Mouse (Mus musculus) ES-Bruce4 (cell line): ENCODE measurements at regions not wholly inside any gene's neighbourhood (a gene's known extent, or its start where the extent isn't known, plus 50 kb on each side); places are given as distances from the start of the nearest gene placed in this dataset.

Experiments
- H3K27ac ChIP-seq: 2 replicates; pipeline ENCODE4 v1.5.1; 2012; ENCODE audit warnings: low read length, inconsistent platforms; ENCODE audit not compliant: insufficient read depth
- H3K27me3 ChIP-seq: 2 replicates; pipeline ENCODE4 v1.6.1; 2012; ENCODE audit warnings: mild to moderate bottlenecking, low read length, inconsistent platforms; ENCODE audit not compliant: control insufficient read depth, poor library complexity, insufficient read depth, severe bottlenecking
- H3K36me3 ChIP-seq: 2 replicates; pipeline ENCODE4 v1.6.1; 2012; ENCODE audit warnings: inconsistent platforms, mild to moderate bottlenecking, low read length, moderate library complexity; ENCODE audit not compliant: control insufficient read depth, poor library complexity, insufficient read depth, severe bottlenecking
- H3K4me1 ChIP-seq: one replicate; pipeline ENCODE4 v1.8.1; 2011; ENCODE audit warnings: low read length; ENCODE audit not compliant: control insufficient read depth, insufficient read depth
- H3K4me3 ChIP-seq: 2 replicates; pipeline ENCODE4 v1.5.1; 2011; ENCODE audit warnings: low read depth, mild to moderate bottlenecking, low read length
- H3K9ac ChIP-seq: 2 replicates; pipeline ENCODE4 v1.6.1; 2012; ENCODE audit warnings: low read depth, mild to moderate bottlenecking, inconsistent platforms; ENCODE audit not compliant: poor library complexity, severe bottlenecking
- H3K9me3 ChIP-seq: replicated peaks from 2 replicates; pipeline ENCODE4 v1.6.1; 2012; ENCODE audit warnings: mild to moderate bottlenecking, low read length, inconsistent platforms; ENCODE audit not compliant: control insufficient read depth, poor library complexity, insufficient read depth, severe bottlenecking
- CTCF ChIP-seq: IDR thresholded peaks from one replicate; pipeline ENCODE4 v1.8.1; 2011; ENCODE audit warnings: low read depth, low read length
- EP300 ChIP-seq: IDR thresholded peaks from 2 replicates; pipeline ENCODE4 v1.6.1; 2011; ENCODE audit warnings: low read depth, low read length; ENCODE audit not compliant: insufficient read depth
- POLR2A ChIP-seq: IDR thresholded peaks from one replicate; pipeline ENCODE4 v1.8.1; 2011; ENCODE audit warnings: low read length; ENCODE audit not compliant: insufficient read depth

- Histone ChIP-seq H3K27me3 (no peaks in the 10 kb centered on the region), H3K4me1 (no peaks in the 10 kb centered on the region), H3K27ac (no peak overlapping the region), H3K4me3 (no peak overlapping the region), H3K9me3 (no peaks in the 10 kb centered on the region), H3K36me3 (no peaks in the 10 kb centered on the region), H3K9ac (no peak overlapping the region)
- TF ChIP-seq EP300 (no peak), POLR2A (no peak), CTCF (no peak)
Observed at GRCm38 (mm10) chr7:130068316-130068715, 451.9 kb downstream of the Ate1 start.

DNA sequence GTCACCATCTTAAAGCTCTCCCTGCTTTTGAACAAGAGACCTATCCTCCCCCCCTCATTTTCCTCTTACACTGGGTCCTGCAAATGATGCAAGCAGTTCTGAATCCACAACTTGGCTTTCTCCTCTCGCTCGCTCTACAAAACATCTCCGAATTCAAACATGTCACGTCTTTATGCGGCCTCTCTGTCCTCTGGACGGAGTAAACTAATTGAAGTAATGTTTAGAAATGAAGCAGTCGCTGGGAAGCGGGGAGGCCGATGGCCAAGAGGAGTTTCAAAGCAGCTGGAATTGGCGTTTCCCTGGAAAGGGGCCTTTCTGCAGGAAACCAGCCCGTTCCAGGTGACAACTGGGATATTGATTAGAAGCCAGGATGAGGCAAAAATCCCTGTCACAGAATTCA is 446.8 kb downstream of the Ate1 start:
- Histone ChIP-seq H3K4me1 (no peaks in the 10 kb centered on the region), H3K36me3 (no peaks in the 10 kb centered on the region), H3K9me3 (no peaks in the 10 kb centered on the region), H3K9ac (no peak overlapping the region), H3K27ac (no peak overlapping the region), H3K27me3 (no peaks in the 10 kb centered on the region; the same call in 1 of the 2 replicates), H3K4me3 (no peak overlapping the region)
- TF ChIP-seq POLR2A (no peak), CTCF (no peak), EP300 (no peak)

- no peak overlapping the region for H3K27ac ChIP-seq
- H3K4me3 ChIP-seq, result no peak overlapping the region
- no peaks in the 10 kb centered on the region for H3K4me1 ChIP-seq
- H3K9ac ChIP-seq, result no peak overlapping the region
- H3K27me3 ChIP-seq, result no peaks in the 10 kb centered on the region; the same call in 1 of the 2 replicates
- no peaks in the 10 kb centered on the region for H3K36me3 ChIP-seq
- TF ChIP-seq EP300, result no peak
- no peaks in the 10 kb centered on the region for H3K9me3 ChIP-seq
Observed at GRCm38 (mm10) chr7:130073890-130074819, 446.0 kb downstream of the Ate1 start.

DNA sequence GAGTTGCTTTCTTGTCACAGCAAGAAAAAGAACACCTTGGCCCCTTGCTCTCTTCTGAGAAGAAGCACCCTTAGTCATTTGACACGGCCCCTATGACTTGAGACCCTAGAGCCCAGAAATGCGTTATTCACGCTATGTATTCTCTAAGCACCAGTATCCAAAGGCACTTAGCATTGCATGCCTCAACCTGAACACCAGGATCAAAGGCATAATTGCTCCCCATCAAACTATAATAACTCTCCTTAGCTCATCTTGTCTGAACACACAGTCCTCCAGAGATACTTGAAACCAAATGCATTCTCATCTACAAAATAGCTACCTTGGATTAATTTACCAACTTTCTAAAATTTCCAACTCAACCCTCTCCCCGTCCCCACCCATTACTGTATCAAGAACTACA is 437.5 kb downstream of the Ate1 start:
- H3K27ac ChIP-seq, result no peak overlapping the region
- no peak overlapping the region for H3K9ac ChIP-seq
- H3K4me3 ChIP-seq, result no peak overlapping the region
- no peaks in the 10 kb centered on the region for H3K27me3 ChIP-seq
- no peaks in the 10 kb centered on the region for H3K4me1 ChIP-seq
- TF ChIP-seq POLR2A (no peak), CTCF (no peak), EP300 (no peak)
- H3K36me3 ChIP-seq, result no peaks in the 10 kb centered on the region
- H3K9me3 ChIP-seq, result no peaks in the 10 kb centered on the region

DNA sequence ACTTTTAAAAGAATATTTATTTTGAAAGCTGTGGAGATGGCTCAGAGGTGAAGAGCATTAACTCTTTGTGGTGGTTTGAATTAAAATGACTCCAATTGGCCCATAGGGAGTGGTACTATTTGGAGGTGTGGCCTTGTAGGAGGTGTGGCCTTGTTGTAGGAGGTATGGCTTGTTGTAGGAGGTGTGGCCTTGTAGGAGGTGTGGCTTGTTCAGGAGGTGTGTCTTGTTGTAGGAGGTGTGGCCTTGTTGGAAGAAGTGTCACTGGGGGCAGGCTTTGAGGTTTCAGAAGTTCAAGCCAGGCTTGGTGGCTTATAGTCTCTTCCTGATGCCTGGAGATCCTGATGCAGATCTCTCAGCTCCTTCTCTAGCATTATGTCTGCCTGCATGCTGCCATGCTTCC is 434.5 kb downstream of the Ate1 start:
- H3K27ac ChIP-seq, result no peak overlapping the region
- H3K4me3 ChIP-seq, result no peak overlapping the region
- no peaks in the 10 kb centered on the region for H3K27me3 ChIP-seq
- TF ChIP-seq CTCF (no peak), EP300 (no peak), POLR2A (no peak)
- no peak overlapping the region for H3K9ac ChIP-seq
- H3K9me3 ChIP-seq, result no peaks in the 10 kb centered on the region
- no peaks in the 10 kb centered on the region for H3K4me1 ChIP-seq
- no peaks in the 10 kb centered on the region for H3K36me3 ChIP-seq

DNA sequence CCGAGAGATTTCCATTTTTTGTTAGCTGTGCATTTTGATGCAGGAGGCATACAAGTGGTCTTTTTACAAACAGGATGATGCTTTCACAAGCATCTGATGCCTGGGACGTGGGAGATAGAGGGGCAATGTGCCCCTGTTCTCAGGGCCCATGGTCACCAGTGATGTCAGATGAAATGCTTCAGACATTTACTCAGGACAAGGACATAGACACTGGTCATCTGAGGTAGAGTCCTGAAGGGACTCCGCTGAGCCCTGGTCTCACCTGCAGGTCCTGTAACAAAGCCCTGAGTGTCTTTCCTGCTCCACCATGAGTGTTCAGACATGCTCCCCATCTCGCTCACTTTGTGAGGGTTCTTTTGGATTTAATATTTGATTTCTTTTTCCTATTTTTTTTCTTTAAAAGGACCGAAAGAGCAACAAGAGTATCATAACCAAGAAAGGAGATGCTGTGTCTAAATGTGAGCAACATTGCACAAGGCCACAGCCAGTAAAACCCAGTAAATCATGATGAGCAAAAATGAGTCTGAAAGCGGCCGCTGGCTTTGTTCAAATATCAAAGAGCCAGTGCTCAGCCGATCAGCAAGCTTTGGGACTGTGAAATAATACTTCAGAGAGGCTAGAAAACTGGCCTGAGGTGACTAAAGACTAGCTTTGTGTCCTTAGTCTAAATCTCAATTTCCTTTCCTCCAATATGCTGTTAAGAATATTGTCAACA is 430.1 kb downstream of the Ate1 start:
- no peaks in the 10 kb centered on the region for H3K36me3 ChIP-seq
- no peak overlapping the region for H3K9ac ChIP-seq
- no peak overlapping the region for H3K27ac ChIP-seq
- TF ChIP-seq POLR2A, result no peak
- TF ChIP-seq CTCF, result no peak
- no peaks in the 10 kb centered on the region for H3K27me3 ChIP-seq
- no peaks in the 10 kb centered on the region for H3K9me3 ChIP-seq
- H3K4me1 ChIP-seq, result no peaks in the 10 kb centered on the region
- H3K4me3 ChIP-seq, result no peak overlapping the region
